Mouse (Mus musculus) retina, postnatal 7 days (tissue): ENCODE data around the gene Aspscr1.

ENCODE experiments used
- DNase-seq: peaks from one replicate; pipeline ENCODE4 v3.0.0-alpha.2; 2012; ENCODE audit warnings: low read depth, low spot score

Gene Aspscr1

DNA sequence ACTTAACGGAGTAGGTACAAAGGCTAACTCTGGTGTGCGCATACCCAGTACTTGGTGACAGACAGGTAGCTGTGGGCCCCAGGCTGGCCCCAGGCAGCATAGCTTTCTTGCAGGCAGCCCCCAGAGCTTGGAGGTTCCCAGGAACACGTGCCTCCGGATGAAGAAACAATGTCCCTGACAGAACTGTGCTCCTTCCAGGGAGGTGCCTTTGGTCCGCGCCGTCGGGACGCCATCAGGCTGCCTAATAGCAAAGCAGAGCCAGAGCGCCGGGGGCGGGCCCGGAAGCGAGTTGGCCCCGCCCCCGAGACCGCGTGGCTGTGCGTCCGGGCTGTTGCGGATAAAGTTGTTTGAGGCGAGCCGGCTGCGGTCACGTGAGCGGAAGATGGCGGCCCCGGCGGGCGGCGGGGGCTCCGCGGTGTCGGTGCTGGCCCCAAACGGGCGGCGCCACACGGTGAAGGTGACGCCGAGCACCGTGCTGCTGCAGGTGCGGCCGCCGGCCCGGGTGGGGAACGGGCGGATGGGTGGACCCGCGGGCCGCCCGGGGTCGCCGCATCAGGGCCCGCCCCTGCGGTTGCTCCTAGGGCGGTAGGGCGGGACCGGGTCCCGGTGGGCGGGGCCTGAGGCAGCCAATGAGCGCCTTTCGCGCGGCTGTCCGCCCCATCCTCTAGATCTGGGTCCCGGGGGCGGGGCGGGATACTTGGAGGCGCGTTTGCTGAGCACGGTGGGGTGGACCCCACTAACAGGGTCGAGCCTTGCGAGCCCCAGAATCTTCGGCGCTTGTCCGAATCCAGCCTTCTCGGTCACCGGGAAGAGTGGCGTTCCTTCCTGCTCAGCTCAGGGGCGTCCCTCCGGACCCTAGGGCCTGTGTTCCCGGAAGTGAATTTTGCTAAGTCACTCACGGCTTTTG, at the start of gene Aspscr1:
TSS of gene Aspscr1 (plus strand) at position 287 of the 907 bp plus-strand sequence.
- DNase-seq, result peak; percentile 87

DNA sequence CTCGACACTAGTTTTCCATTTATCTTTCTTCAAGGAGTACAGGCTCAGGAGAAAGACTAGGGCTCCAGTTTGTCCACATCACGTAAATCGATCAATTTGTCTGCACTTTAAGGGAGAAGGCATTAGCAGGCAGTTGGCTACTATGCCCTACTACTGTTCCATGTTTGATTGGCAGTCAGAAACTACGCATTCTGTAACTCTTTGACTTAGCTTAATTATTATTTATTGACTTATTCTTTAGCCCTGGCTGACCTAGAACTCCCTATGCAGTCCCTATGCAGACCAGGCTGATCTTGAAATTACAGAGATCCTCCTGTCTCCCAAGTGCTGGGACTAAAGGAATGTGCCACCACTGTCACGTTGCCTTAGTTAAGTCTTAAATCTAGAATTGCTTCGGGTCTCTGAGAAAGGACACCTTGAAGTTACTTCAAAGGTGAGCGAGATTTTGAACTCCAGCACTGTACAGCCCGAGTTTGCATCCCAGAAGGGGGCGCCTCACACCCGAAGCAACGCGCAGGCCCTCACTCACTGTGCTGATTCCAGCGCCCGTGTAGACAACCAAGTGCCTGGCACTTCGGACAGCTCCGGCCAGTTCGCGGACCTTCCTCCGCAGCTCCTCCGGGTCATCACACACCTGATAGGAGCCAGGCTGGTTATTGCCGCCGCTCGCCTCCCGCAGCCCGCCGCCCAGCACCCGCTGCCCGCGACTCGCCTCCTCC, 48.7 kb upstream of the Aspscr1 start:
- no peak for DNase-seq

DNA sequence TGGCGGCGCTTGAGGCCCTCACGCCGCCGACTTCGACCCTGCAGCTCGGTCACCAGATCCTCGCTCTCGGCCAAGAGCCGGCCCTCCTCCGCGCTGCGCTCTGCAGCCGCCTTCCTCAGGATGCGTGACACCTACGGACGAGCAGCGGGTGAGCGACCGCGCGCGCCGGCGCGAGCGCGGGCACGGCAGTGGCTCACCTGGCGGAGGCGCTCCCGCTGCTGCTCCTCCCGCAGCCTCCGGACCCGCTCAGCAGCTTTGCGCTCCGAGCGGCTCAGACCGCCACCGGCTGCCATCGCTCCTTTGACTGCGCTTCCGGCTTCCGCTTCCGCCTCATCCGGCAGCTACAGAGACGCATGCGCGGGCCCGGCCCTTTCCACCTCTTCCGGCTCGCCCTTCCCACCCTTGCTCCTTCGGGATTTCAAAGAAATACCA, 48.1 kb upstream of the Aspscr1 start:
- peak; percentile 79 for DNase-seq

DNA sequence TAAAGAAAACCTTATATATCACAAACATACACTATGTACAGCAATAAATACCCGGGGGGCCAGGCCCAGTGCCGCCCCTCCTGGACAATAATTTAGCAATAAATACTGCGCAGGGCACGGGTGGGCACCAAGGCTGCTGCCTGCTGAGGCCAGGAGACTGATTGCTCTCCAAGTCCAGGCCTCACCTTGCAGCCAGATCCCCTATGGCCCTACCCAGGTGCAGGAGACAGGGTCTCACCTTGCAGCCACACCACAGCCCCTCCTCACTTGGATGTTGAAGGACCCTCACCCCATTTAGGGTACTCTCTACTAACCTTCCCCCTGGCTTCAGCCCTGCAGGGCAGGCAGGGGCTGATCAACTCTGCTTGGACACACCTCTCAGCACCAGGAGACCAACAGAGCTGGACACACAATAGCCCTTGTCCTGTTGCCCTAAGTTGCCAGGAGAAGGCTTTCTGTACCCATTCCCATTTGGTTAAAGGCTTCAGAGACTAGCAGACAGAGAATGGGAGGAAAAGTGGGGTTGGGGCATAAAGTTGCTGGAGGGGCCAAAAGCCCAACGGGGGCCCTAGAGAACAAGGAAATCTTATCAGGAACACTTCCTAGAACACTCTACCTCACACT, 47.5 kb upstream of the Aspscr1 start, which contains the start of gene Sirt7:
TSS of gene Sirt7 (minus strand) at position 89 of the 624 bp plus-strand sequence.
- no peak for DNase-seq

DNA sequence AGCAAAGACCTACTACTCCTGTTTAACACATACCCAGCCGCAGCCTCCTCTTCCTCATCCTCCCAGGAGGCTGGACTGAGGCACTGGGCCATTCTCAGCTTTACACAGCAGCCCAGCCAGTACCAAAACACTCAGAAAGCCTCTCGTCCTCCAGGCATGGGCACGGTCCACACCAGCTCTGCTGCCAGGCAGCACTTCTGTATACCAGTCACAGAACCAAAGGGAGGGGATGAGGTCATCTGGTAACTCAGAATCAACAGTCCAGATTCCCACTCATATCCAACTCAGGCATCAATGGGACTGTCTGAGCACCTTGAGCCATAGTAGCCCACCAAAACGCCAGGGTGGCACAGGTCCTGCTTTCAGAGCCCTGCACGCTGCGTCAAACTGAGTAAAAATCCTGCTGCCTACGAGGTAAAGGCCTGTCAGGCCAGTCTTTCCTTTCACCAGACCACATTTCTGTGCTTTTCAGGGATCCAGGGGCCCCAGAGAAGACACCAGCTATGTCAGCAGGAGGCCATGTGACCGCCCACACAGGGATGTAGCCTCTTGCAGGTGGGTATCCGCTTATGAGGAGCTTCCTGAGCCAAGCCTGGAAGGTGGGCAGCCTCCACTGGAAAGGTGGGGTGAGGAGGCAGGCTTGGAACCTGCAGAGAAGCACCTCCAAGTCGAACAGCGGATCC, 45.8 kb upstream of the Aspscr1 start:
- DNase-seq, result no peak

DNA sequence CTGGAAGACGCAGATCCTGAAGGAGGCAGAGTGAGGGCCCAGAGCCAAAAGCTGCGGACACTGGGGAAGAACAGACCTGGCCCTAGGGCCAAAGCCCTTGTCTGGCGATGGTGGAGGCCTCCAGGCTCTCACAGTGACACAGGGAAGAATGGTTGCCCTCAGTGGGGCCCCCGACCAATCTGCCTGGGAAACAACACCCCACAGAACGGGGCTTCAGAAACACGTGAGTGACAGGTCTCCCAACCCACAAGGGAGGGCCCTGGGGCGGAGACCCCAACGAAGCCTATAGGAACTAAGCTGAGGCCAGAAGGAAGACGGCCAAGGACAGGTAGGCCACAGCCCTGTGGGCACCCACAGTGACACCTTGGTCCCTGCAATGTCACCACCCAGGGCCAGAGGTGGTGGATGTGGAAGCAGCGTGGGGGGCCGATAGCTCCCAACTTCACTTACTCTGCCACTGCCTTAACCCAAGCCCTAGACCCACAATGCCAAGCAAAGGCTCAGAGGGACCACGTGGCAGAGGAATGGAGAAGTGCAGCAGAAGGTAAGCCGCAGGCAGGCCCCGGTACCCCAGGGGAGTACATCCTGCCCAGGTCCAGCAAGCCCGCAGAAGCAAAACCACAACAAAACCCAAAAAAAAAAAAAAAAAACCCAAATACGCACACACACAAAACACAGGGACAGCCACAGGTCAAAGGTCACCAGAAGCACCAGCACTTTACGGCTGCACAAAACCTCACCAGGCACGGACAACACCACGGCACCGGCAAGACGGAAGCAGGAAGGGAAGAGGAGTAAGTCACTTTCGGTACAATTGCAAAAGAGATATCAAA, 45.1 kb upstream of the Aspscr1 start:
- no peak for DNase-seq

DNA sequence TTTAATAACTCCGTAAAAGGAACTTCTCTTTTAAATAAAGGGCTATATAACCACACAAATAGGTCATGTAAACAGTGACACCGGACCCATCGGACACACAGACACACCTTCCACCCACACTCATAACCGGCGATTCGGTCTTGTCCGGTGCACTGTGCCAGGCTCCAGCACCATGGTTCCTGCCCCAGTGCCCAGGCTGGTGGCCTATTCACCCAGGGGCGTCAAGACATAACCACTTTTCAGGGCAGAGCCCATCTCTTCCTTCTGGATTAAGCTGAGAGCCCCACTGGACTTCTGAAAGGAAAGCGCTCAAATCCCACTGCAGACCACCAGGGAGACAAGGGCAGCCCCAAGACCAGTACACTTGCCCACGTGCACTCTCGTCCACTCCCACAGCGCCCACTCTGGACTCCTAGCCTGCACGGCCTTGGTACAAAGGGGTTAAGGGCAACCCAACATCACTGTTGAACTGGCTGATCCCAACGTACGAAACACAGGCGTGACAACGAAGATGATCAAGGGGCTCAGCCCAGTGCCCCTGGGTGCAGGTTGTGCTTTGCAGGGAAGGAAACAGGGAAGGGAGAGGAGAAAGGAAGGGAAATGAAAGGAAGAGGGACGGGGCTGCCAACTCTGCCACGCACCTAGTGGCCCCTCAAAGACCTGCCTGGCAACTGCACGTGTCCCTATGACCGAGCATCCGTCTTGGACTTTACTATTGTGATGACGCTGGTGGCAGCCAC, 44.0 kb upstream of the Aspscr1 start:
- DNase-seq, result no peak

DNA sequence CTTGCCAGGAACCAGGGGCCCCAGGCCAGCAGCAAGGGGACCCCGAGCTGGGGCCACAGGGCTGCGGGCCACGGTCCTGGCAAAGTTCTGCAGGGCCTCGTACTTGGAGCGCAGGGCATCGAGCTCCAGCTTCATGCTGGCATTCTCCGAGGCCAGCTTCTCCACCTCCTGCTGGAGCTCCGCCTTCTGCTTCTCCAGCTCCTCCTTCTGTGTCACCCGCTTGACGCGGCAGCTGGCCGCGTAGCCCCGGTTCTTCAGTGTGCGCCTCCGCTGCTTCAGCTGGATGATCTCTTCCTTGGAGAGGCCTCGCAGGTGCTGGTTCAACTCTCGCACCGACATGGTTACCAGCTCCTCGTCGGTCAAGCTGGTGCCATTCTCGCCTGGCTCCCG, 43.4 kb upstream of the Aspscr1 start:
- no peak for DNase-seq

DNA sequence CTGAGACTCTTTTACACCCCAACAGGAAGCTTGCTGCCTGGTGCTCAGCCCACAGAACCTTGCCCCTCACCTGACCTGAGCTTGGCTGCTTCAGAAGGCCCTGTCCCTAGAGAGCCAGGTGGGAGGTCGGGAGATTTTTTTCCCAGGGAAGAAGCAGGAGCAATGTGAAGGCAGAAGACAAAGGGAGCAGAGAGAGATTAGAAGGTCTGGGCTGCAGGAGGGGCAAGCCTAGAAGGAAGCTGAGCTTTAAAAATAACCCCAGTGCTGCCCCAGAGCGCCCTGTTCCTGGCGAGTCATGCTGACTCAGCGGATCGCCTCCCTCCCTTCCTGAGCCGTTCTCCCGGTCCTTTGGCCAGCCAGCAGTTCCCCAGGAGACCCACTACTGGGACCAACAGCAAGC, 42.9 kb upstream of the Aspscr1 start:
- DNase-seq, result no peak

DNA sequence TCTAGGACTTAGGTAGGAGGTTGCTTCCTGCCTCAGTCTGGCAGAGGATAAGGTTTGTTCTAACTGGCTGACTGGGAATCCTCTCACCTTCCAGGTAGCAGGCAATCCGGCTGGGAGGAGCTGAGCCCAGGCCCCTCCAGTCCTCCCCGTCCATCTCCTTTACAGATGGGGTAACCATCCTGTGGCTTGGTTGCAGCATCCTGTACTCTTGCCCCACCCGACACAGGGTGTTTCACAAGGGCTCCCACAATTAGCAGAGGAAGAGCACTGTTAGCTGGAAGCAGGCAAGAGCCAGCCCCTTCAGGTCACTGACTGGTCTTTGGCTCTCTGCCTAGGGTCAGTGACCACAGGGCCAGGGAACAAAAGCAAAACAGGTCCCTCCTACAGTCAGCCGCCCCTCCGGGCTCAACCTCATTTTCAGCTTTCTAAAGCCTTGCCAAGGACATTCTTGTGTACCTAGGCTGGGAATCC, 42.3 kb upstream of the Aspscr1 start:
- DNase-seq, result no peak

DNA sequence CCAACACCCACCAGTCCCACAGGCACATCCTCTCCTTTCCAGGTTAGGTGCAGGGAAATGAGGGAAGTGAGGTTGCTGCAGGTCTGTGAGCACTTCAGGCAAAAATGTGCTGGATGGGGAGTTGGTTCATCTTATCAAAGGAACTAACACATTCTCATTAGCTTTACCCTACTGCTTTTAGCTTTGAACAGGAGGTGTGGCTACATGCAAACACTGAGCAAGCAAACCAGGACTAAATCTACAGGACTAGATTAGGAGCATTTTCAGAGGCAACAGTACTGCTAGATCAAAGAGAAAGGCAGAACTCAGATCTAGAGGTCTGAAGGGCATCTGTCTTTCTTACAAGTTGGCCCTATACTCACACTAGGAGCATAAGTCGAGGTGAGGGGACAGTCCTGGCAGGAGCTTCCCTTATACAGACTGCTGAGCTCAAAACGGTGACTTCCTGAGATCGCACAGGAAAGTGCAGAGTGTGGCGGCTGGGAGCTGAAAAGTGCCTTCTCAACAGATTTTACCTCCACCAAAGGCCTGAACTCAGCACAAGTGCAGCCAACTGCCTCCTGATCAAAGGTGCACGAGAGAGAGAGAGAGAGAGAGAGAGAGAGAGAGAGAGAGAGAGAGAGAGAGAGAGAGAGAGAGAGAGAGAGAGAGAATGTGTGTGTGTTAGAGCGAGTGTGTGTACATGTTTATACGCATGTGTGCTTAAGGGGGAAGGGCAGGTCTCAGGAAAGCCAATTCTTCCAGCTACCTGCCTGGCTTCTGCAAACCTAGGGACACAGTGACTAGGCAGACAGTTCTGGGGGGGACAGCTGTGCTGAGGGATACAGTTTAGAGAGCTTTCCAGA, 41.7 kb upstream of the Aspscr1 start:
- no peak for DNase-seq

DNA sequence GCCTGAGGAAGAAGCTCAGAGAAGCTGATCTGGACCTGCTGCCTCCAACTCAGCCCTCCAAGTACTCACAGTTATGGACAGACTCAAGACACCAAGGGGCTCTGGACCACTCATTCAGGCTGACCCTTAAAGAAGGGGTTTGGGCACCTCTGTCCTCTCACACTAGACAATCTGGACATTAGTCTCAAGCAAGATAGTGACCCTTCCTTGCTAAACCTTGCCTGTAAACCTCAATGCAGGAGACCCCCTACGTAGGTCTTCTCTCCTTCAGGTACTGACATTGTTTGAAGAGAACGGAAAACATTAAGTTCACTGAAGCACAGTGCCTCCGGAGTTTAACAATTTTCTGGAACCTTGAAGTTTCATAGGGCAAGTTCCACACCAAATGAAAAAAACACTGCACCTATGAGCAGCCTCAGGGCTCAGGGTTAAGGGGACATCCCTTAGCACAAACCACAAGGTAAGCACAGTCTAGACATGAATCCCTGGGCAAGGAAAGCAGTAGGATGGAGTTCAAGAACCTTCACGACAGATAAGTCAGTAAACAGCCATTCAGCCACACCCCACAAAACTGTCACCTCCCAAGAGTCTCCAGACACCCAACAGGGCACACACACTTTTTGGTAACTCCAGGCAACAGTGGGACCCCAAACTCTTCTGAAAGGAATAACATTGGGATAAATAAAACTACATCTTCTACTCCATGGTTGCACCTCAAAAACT, 40.9 kb upstream of the Aspscr1 start:
- no peak for DNase-seq

DNA sequence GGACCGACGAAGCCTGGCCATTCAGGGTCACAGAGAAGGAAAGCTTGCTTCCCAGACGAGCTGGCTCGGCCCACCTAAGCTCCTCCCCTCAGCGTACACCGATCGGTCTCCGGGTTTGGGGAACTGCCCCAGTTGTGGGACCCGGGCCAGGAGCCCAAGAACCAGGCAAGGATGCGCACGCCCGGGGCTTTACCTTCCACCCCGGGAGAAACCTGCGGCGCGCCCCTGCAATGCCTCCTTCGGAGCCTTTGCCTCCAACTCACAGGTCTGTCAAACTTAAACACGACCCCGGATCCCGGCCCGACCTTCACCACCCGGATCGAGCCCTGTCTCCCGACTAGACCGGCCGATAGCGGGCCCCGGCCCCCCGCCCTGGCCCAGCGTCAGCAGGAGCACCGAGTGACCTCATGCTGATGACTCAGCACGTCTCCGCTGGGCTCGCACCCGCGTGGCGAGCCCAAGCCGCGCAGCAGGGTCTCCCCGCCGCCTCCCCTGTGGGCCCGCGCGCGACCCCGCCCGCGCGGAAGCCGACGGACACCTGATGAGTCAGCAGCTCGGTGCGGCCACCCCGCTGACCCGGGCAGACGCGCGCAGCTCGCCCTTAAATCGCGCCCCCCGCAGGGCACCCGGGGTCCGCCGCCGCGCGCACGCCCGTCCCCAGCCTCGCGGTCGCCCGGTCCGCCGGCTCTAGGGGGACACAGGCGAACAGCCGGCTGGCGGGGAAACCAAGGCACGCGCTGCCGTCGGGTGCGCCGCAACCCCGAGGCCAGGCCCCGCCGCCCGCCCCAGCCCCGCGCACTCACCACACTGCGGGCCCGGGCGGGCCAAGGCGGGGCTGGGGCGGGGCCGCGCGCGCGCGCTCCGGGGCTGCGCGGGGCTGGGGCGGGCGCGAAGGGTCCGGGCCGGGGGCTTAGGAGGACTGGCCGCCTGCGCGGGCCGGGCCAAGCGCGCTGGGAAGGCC, 39.9 kb upstream of the Aspscr1 start:
- peak; percentile 54 for DNase-seq

DNA sequence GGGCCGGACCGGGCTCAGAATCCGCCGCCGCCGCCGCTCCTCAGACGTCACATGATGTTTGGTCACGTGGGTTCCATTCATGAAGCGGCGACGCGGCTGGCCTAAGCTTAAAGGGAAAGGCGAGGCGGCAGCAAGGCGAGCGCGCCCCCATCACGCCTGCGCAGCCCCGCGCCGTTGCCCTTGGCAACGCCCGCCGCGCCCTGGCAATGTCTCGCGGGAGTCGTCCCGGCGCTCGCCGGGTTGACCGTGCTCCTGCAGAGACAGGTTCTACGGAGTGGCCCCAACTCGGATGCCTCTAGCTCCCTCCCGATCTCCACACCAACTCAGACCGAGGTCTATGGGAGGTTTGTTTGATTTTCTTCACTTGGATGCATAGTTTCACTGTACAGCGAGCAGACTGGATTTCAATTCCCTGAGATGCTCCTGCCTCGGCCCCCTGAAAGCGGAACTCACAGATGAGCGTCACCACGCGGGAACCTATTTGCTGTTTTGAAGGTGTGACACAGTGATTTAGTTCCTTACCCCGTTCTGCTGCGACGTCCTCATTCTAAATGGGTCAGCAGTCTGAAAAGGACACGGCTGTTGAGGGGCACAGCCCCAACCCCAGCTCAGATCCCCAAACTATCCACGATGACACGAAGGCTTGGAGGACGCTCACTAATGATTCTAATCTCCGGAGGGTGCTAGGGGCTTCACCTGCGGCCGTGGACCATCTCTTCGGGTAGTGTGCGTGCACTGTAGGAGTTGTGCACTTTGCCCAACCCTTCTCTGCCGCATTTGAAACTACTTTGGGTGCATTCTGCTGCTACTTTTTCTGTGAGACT, 39.0 kb upstream of the Aspscr1 start, which contains the start of gene Mafg:
TSS of gene Mafg (minus strand) at position 81 of the 824 bp plus-strand sequence.
- peak; percentile 93 for DNase-seq

DNA sequence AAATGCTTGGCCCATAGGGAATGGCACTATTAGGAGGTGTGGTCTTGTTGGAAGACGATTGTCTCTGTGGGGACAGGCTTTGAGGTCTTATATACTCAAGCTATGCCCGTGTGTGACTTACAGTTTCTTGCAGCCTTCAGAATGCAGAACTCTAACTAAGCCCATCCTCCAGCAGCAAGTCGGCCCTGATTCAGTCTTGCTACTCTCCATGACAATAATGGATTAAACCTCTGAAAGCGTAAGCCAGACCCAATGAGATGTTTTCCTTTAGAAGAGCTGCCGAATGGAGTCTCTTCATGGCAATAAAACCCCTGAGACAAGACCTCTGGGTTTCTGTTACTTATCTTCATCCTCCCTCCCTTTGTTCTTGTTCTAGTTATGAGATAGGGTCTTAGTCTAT, 38.0 kb upstream of the Aspscr1 start:
- no peak for DNase-seq

DNA sequence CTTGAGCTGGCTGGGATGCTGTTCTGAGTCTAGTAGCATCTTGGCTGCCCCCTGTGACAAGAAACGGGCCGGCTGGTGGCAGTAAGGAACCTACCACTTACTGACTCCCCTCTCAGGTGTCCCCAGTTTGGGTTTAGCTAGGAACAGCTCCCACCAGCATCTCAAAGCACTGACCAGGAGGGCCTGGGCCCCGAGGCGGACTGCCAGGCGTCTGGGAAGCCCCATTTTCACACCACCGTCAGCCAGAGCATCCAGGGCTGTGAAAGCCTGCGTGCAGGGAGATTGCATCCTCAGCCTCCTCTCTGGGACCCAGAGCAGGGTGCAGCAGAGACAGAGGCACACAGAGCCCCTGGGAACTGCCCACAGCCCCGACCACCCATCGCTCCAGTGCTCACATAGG, 31.5 kb upstream of the Aspscr1 start:
- DNase-seq, result no peak
